Mouse (Mus musculus): Measurements from ENCODE around the gene B430305J03Rik. TPM values are rescaled to one million over a fixed set of nuclear protein-coding genes. Genes with fewer than 3 reads are reported as not detected.

B430305J03Rik gene
- polyA plus RNA-seq, 1 experiment from 2014 or later = not detected

DNA sequence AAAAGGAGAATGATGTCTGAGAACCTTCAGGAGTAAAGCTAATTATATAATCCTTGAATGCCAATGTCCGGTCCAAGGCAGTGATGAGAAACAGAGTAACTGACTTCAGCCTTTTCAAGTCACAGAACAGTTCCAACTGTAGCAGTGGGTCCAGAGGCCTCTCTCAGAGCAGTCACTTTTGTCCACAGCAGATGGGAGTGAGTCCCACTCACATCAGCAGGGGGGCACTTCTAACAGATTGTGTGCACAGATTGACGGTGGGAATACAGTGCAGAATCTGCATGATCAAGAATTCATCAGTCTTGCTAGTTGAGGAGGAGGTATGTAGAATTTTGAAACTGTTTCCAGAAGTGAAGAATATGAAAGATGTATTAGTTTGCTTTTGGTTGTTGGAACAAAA, 45.7 kb downstream of the B430305J03Rik start:
- Histone ChIP-seq H3K4me2 (replicated peaks; ENCODE audit: low read depth) (no peak overlapping the region), H3K9me3 (ENCODE audit: control insufficient read depth, low read length) (no peaks in the 10 kb centered on the region), H3K4me1 (replicated peaks; ENCODE audit: control insufficient read depth, insufficient read depth) (no peaks in the 10 kb centered on the region), H3K4me3 (ENCODE audit: low read depth, low read length) (no peak overlapping the region), H3K36me3 (ENCODE audit: control insufficient read depth, insufficient read depth, low read length) (no peaks in the 10 kb centered on the region), H3K27me3 (ENCODE audit: control insufficient read depth, insufficient read depth, low read length) (no peaks in the 10 kb centered on the region), H3K27ac (replicated peaks) (no peak overlapping the region), H3K9ac (ENCODE audit: low read length) (no peak overlapping the region)
- ATAC-seq (ENCODE audit: low FRiP score, low TSS enrichment) (no peak), DNase-seq (ENCODE audit: low spot score) (no peak)
- TF ChIP-seq EP300 (optimal IDR thresholded peaks at IDR 0.05) (no peak), CTCF (IDR thresholded peaks at IDR 0.05; ENCODE audit: low read depth) (no peak)
- whole genome bisulfite sequencing = 72% methylated on average over 2 of the region's 2 CpGs

GRCm38 (mm10) chr3:61315002-61315401, 50.7 kb downstream of the B430305J03Rik start:
- DNase-seq (ENCODE audit: low spot score) (no peak), ATAC-seq (ENCODE audit: low FRiP score, low TSS enrichment) (no peak)
- H3K27ac ChIP-seq (replicated peaks) = no peak overlapping the region
- H3K9ac ChIP-seq (ENCODE audit: low read length) = no peak overlapping the region
- H3K4me2 ChIP-seq (replicated peaks; ENCODE audit: low read depth) = no peak overlapping the region
- H3K4me3 ChIP-seq (ENCODE audit: low read depth, low read length) = no peak overlapping the region
- TF ChIP-seq CTCF (IDR thresholded peaks at IDR 0.05; ENCODE audit: low read depth) (no peak), EP300 (optimal IDR thresholded peaks at IDR 0.05) (no peak)
- H3K4me1 ChIP-seq (replicated peaks; ENCODE audit: control insufficient read depth, insufficient read depth) = no peaks in the 10 kb centered on the region
- no peaks in the 10 kb centered on the region for H3K36me3 ChIP-seq (ENCODE audit: control insufficient read depth, insufficient read depth, low read length)
- no peaks in the 10 kb centered on the region for H3K27me3 ChIP-seq (ENCODE audit: control insufficient read depth, insufficient read depth, low read length)
- 50% methylated on average over 2 of the region's 2 CpGs for WGBS
- no peaks in the 10 kb centered on the region for H3K9me3 ChIP-seq (ENCODE audit: control insufficient read depth, low read length)

Other genes starting within 250 kb of the B430305J03Rik start
- 7.1 and 7.2 TPM in 2 replicates for gene Rap2b, start 4.3 kb downstream of the B430305J03Rik start, polyA plus RNA-seq (2015; fragmentation: Nextera tagmentation; extraction: Ambion mirVana)

Measured in stomach, postnatal 0 days (tissue).